Mouse (Mus musculus): ENCODE results near the gene Fmnl1.
"Not testable (repeated sequence)": the region's sequence is repeated elsewhere in the genome, so short reads cannot be mapped to it uniquely, and the experiment has no call there.

Gene Fmnl1

DNA sequence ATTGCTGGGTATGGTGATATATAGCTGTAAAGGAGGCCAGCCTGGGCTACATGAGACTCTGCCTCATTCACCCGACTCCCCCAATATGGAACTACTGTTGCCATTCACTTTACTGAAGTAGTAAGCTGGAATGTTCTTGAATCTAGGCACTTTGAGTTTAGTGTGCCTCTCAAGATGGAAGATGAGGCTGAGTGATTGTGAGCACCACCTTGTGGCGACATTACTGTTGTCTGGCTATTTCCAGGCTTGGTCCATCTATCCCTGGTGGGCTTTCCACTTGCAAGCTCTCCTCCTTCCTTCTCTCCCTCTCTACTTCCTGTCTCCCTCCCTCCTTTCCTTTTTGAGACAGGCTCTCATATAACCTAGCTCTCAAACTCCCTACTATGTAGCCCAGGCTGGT is 14.0 kb downstream of the Fmnl1 start:
- peak; percentile 64 to 74 for DNase-seq

DNA sequence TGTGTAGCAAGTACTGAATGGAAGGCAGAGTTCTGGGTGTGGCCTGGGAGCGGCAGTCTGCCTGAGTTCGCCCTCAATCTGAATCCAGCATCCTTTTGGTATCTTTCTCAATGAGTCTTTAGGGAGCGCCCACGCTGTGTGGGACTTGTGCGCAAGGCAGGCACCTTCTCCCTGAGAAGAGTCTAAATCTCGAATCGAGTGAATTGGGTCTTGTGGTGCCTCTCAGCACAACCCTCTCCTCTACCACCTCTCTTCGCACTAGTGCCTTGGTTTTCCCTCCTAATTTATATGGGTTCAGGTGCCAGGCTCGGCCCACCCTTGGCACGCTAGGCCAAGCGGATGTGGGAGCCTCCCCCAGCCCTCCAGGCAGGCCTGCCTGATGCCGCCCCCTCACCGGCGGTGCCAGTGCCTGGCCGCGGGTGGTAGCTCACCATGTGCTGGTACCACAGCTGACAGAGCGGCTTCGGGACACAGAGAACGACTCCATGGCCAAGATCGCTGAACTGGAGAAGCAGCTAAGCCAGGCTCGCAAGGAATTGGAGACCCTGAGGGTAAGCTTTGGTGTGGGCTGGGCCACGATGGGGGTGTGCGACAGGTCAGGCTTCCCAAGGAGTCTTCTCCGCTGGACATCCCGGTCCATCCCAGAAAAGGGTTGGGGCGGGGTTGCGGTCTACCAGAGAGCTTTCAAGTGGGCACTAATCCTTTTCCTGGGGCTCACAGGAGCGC is 21.5 kb downstream of the Fmnl1 start:
- peak; percentile 61 to 70 for DNase-seq

DNA sequence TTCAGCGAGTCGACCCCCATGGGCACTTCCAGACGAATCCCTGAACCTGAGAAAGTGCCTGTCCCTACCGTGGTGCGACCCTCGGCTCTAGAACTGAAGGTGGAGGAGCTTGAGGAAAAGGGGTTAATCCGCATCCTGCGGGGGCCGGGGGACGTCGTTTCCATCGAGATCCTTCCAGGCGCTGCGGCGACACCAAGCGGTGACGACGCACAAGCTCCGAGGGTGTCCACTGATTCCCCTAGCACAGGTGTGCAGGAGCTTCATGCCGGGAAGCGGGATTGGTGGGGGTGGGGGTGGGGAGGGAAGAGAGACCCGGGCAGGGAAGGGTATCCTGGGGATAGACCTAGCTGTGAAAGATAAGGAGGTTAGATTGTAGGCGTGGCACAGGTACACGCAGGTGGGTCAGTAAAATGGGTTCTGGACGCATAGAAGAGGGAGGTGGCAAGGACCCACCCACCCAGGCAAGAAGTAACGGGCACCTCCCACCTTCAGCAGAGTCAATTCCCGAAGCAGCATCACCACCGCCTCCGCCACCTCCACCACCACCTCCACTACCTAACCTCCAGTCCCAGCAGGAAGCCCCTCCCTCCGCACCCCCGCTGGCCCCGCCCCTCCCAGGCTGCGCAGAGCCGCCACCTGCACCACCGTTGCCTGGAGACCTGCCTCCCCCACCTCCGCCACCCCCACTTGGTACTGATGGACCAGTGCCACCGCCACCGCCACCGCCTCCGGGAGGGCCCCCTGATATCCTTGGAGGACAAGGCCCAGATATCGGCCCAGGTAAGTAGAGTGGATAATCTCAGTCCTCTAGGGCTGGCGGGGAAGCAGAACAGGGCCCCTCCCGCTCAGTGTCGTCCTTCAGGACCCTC is 22.3 kb downstream of the Fmnl1 start:
- DNase-seq: peak; percentile 86 to 87

DNA sequence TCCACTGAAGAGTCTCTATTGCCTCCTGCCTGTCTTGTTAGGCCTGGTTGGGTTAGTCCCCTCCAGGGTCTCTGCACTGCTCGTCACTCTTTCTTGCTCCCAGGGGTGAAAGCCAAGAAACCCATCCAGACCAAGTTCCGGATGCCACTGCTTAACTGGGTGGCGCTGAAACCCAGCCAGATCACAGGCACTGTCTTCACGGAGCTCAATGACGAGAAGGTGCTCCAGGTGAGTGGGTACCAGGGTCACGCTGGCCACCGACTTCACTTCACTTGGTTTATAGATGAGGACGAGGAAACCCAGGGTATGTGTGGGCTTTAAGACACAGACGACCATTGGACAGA is 22.9 kb downstream of the Fmnl1 start:
- DNase-seq: peak in 1 of 2 experiments; percentile 30

DNA sequence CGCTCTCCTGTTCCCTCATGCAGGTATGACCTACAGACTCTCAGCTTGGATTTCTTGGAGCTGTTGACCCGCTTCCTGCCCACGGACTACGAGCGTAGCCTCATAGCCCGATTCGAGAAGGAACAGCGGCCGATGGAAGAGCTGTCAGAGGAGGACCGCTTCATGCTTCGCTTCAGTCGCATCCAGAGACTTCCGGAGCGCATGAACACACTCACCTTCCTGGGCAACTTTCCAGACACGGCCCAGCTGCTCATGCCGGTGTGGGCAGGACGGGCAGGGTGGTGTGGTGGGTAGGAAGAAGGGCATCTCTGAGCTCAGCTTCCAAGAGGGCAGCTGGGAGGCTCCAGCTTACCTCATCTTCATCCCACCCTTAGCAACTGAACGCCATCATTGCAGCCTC is 24.3 kb downstream of the Fmnl1 start:
- DNase-seq: peak; percentile 41 to 56

DNA sequence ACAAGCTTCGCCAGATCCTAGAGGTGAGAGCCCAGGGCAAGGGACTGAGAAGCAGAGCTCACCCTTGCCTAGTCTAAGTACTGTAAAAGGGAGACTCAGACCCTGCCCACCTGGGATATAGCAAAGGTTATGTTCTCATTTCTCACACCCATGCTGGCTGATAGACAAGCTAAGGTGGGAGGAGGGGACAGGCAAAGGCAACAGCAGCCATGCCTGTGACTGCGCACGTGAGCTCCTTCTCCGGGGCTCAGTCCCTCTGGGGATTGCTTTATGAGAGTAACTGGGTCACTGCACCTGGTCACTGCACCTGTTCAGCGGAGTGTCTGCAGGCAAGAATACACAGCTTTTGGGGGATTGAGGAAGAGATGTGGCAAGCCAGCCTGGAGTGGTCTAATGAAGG is 24.7 kb downstream of the Fmnl1 start:
- peak in 1 of 2 experiments; percentile 49 for DNase-seq

DNA sequence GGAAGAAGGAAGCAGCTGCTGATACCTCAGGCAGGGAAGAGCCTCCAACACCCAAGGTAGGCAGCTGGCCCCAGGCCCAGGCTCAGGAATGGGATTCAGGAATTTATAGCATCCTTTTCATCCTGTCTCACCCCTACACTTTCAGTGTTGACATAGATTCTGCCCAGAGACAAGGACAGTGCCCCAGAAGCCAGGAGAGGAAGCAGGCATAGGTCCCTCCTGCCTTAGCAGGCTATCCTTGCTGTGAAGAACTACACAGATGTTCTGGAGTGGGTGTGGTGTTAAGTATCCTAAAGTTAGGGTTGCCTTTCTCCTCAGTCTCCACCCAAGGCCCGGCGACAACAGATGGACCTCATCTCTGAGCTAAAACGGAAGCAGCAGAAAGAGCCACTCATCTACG is 26.4 kb downstream of the Fmnl1 start:
- peak in 1 of 2 experiments; percentile 46 for DNase-seq

DNA sequence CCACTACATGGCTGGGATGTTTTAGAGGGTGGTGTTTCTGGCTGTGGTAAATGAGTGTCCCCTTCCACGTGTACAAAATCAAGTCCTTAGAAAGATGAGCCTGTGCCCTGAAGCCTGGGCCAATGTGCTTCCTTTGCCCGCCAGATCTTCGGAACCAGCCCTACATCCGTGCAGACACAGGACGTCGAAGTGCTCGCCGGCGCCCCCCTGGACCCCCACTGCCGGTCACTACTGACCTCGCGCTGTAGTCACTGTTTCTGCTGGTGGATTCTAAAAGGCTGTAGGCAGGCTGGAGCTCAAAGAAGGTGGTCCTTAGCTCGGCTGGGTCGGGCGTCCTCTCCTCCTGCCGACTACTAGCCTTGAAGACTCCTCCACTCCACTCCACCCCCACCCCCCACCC is 27.4 kb downstream of the Fmnl1 start:
- DNase-seq: peak in 1 of 2 experiments; percentile 54

DNA sequence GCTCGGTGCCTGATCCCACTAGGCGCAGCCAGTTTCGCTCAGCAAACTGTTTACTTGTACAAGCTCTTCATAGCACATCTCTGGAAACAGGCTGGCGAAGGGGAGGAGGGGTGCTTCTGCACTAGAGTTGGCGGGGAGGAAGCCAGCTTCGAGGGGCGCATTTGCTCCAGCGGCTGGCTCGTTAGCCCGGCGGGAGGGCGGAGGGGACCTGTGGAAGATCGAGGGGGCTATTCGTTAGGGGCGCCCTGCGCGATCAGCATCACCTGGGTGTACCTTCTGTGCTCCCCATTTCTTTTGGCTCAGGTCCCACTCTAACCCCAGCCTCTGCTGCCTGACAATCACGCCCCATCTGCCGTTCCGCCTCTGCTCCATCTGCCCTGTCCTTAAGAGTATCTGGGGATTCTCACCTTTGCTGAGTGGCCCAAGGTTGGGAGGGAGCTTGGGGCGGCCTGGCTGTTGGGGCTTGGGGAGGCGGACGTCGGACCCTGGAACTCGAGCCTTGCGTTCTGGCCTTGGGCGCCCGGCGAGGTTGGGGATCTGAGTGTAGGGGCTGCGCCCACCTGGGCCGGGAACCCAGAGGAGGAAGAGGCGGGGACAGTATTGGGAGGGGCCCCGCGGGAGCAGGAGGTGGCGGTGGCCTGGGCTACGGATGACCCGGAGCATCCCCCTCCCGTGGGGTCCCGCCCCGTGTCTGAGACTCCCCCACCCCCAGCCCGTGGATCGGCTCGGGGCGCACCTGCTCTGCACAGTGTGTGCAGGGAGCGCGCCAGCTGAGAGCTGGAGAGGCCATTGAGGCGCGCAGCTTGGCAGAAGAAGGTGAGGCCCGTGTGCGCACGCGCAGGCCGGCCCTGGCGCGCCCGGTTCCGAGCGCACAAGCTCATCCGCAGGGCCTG is 28.2 kb downstream of the Fmnl1 start:
- peak; percentile 84 to 93 for DNase-seq

DNA sequence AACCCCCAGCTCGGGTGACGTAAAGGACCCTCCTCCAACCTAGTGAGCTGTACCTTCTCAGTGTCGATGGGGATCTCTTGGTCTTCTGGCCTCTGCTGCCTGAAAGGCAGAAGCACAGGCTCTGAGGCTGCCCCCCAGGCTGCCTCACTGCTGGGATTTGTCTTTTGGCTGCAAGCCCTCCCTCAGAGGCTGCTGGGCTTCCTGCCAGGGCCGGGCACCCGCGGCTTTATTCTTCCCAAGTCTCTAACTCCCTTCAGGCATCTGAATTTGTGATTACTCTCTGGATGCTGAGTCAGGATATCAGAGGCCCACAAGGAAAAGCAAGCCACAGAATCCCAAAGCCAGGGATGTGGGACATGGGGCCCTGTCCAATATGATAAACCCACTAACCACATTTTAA is 30.8 kb downstream of the Fmnl1 start:
- peak; percentile 69 to 78 for DNase-seq

DNA sequence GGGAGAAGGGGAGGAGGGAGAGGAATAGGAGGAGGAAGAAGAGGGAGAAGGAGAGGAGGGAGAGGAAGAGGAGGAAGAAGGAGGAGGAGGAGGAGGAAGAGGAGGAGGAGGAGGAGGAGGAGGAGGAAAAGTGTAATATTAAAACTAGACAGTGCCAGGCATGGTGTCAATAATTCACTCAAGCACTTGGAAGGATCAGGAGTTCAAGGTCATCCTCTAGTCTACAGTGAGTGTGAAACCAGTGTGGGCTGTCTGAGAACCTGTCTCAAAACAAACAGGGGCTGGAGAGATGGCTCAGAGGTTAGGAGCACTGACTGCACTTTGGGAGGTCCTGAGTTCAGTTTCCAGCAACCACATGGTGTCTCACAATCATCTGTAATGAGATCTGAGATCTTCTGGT is 31.5 kb downstream of the Fmnl1 start:
- no peak for DNase-seq

DNA sequence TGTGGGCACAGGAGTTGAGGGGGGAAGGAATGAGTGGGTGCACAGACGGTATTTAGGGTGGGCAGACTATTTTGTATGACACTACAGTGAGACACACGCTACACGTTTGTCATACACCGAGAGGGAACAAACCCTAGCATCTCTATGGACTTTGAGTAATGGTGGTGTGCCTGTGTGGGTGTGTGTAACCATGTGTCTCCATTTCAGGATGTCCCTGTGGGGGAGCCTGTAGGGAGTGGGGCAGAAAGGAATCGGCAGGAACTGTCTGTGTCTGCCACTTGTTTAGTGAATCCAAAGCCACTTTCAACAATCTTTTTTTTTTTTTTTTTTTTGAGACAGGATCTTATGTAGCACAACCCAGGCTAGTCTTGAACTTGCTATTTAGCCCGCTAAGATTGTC is 35.3 kb downstream of the Fmnl1 start:
- DNase-seq: no peak

DNA sequence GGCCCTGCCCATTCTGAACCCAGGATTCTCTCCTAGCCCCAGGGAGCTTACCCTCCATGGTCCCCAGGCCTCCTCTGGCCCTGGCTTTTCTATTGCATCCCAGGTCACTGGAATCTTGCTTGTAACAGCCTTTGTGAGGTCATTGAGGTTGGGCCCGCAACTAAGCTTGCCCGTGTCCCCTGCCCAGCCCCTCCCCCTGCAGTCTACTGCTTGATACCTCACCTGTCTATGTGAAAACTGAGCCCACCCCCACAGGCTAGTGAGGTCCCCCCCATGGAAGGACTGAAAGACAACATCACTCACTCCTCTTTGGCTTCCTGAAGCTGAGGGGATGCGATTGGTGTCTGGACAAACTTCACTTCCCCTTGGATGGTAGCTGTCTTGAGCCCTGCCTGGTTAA is 37.6 kb downstream of the Fmnl1 start, which contains the start of gene 1700023F06Rik:
Gene 1700023F06Rik (minus strand): TSS at position 101 of the 400 bp plus-strand sequence.
- DNase-seq: no peak

DNA sequence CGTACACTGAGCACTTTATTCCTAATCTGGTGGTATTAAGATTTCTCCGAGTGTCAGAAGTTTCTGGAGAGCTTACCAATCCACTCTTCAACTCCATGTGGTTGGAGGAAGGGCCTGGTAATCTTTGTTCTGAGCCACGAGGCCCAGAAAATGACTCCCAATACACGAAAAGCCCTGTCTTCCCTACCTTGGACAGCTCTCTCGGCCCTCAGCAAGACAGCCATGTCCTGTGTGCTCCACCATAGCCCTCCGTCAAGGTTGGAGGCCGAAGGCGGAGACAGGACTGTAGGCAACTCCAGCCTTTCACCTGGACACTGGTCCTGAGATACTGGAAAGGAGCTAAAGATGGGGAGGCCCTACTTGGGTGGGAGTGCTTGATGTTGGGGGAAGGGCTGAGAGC is 39.4 kb downstream of the Fmnl1 start:
- DNase-seq: no peak

DNA sequence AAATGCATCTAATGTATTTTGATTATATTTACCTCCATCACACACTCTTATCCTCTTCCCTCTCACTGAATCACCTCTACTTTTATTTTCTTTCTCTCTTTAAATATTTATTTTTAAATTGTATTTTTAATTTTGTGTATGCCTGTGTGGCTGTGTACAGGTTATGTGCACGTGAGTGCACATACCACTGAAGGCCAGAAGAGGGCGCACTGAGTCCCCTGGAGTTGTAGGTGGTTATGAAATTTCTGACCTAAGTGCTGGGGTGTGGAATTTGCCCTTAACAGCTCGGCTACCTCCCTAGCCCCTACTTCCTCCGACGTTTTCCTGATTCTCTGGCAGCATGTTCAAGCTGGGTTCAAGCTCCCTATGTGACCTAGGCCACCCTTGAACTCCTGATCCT is 42.8 kb downstream of the Fmnl1 start:
- DNase-seq: no peak

DNA sequence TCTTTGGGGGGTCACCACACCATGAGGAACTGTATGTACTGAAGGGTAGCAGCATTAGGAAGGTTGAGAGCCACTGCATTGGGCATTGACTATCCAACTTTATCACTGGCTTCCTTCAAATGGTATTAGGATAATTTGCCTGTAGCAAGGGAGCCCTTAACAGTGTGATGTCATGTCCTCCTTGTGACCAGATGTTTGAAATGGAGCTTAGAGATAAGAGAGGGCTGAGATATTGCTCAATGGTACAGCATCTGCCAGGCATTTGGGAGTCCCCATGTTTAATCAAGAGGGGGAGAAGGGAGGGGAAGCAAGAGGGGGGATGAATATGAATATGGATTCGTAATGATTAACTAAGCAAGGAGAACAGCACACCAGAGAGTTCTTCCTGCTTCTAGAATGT is 44.4 kb downstream of the Fmnl1 start:
- DNase-seq: no peak

DNA sequence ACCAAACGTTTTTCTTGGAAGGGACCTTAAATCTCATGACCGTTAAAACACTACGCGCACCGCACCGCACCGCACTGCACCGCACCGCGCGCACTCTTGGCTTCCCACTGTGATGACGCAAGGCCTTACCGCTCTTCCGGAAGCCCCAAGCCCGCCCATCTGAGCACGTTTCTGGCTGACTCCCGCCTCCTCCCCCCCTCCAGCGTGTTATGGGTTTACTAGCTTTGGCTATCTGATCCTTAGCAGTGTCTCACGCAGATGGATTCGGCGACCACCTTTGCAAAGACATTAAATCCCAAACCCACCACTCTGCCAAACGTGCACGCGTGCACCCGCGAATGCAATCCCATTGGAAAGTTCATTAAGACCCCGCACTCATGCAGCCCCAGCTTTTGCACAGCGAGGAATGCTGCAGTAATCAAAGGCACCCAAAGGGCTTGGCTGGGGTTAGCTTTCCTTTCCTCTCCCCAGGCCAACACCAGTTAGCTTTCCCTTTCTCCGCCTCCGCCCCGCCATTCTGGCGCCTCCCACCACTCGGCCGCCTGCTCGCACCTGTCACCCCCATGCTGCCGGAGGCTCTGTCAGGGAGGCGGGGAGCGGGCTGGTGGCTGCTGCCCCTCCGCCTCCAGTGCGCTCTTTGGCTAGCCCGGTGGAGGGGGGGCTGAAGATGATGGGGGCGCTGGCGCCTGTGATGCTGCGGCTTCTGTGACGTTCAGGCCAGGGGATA is 47.0 kb downstream of the Fmnl1 start, which contains the start of gene Spata32:
Gene Spata32 (minus strand): TSS at position 643 of the 727 bp plus-strand sequence.
- DNase-seq: peak; percentile 83 to 89

DNA sequence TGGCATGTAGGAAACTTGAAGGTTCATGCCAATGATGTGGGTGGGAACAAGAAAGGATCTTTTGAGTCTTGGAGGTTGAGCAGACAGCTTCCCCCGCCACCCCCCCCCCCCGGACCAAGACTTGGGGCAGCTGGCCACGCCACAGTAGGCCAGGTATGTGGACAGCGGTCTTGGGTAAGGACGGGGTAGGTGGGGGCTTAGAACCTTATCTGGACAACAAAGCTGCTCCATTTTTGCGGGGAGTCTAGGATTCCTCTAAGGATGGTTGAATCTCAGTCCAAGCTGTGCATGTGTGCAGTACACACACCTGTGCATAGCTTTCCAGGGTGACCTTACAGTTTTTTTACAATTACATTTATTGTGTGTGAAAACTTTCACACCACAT is 47.6 kb downstream of the Fmnl1 start:
- DNase-seq: no peak

DNA sequence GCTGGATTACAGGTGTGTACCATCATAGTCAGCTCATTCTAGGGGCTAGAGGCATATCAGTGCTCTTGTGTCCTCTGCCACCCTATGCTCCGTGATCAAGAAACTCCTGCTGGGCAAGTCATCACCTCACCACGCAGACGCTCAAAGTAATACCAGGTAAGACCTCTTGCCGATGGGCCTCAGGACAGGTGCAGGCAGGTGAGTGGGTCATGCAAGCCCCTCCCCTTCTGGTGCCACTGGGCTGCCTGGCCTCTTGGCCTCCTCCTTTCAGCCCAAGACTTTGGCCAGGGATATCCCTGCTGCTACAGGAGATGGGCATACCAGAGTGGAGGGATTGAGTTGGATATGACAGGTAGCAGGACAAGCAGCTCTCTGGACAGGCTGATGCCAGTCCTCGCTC is 48.4 kb downstream of the Fmnl1 start:
- DNase-seq: no peak

DNA sequence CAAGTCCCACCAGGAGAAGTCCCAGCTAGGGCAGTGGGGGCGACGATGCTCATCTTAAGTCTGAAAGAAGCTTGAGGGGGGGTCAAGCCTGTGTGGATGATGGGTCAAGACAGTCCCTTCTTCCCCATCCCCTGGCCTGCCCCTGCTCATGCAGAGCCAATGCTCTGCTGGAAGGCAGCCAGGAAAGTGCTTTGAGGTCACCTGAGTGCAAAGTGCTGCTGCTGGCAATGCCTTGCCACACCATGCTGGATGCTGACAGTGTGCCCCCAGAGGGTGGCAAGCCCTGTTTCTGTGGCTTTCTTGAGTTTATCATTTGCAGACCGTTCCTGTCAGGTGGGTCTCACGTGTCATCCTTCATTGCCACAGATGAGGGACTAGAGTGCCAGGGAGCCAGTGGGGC is 49.1 kb downstream of the Fmnl1 start:
- DNase-seq: no peak

DNA sequence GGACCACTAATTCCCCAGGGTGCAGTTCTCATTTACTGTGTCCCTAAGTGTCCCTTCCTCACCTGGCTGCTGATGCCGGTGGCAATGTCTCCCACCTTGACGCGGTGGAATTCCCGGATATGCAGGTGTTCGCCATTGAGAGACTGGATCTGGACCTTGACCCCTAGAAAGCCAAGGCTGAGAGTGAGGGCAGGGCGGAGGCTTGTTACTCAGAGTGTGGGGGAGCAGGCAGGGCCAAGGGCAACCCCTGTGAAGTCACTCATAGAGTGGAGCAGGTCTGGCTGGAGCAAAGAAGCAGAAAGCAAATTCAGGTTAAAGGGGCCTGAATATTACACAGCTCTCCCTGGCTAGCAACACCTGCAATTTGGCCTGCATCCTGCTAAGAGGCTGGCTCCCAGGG is 50.5 kb downstream of the Fmnl1 start:
- DNase-seq: no peak

DNA sequence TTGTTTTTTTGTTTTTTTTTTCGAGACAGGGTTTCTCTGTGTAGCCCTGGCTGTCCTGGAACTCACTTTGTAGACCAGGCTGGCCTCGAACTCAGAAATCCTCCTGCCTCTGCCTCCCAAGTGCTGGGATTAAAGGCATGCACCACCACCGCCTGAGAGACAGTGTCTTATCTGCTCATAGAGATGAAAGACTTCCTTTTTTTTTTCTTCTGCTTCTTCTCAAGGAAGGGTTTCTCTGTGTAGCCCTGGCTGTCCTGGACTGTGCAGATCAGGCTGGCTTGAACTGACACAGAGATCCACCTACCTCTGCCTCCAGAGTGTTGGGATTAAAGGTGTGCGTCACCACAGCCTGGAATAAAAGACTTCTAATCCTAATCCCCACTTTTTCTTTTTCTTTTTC is 51.8 kb downstream of the Fmnl1 start:
- DNase-seq: not testable (repeated sequence)

Data from cerebellum, adult 18-20 months (tissue).